Mouse (Mus musculus) erythroblast, embryonic 14.5 days (primary cell): ENCODE data around the gene Dram1.

Experiments used
- GATA1 ChIP-seq: IDR thresholded peaks from 2 replicates; pipeline ENCODE4 v1.6.1; 2012; ENCODE audit warnings: low read length, inconsistent platforms, mixed read lengths
- TAL1 ChIP-seq: IDR thresholded peaks from 3 replicates; pipeline ENCODE4 v1.6.1; 2012; ENCODE audit warnings: low read length, inconsistent platforms, mixed read lengths

DNA sequence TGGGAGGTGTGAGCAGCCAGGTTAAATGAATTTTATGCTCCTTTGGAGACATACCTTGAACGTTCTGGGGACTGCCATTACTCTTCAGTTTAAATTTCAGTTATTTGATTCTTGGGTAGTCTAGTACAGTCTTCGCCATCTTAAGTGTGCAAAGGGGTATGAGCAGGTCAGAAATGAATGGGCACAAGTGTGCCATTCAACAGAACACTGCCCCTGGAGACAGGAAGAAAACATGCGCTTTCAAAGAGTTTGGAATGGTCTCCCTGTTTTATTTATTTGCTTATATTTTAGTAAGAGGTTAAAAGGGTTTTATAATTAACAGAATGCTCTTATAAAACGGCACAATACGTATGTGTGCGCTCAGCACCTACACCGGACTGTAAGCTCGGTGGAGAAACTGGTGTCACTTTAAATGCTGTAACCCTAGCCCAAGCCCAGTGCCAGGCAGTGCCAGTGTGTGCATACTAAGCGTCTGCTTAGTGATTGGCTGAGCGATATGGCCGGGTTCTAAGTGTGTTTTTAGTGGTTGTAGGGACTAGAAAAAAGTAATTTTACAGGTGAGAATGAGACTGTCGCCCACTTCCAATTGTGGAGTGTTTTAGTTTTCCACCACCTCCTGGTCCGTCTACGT, 1.7 kb upstream of the Dram1 start:
- no peak for TF ChIP-seq TAL1
- TF ChIP-seq GATA1, result no peak
